Mouse (Mus musculus): ENCODE measurements around the gene Dapp1.

GRCm38 (mm10) chr3:138003264-138003663, 21.9 kb upstream of the Dapp1 start:
- TF ChIP-seq CTCF (IDR thresholded peaks at IDR 0.05; ENCODE audit: low read depth) (no peak), EP300 (optimal IDR thresholded peaks at IDR 0.05) (no peak)

Data from stomach, postnatal 0 days (tissue).